Mouse (Mus musculus) kidney, adult 2 months (tissue): Measurements from ENCODE around the gene Eri3.

Experiments used
- CTCF ChIP-seq: fragments of 200-500 bp; conservative IDR thresholded peaks from 2 replicates; pipeline ENCODE4 v1.5.1; 2011; ENCODE audit warnings: low read depth, mild to moderate bottlenecking, control low read depth, low read length, moderate library complexity, mixed read lengths; ENCODE audit not compliant: insufficient read depth, insufficient read length
- POLR2A ChIP-seq: fragments of 200-500 bp; IDR thresholded peaks from one replicate; pipeline ENCODE4 v1.6.1; 2011; ENCODE audit warnings: low read depth, low read length, control low read depth

- TF ChIP-seq POLR2A (no peak), CTCF (no peak)
These were observed 130.8 kb downstream of the Eri3 start for GRCm38 (mm10) chr4:117680963-117681362.
